Mouse (Mus musculus) kidney, adult 2 months (tissue): ENCODE data around the gene Atp8b5. TPM values are rescaled to one million over a fixed set of nuclear protein-coding genes. Genes with fewer than 3 reads are reported as not detected.

Source experiments
- DNase-seq: peaks from one replicate; pipeline ENCODE4 v3.0.0; 2021
- H3K27ac ChIP-seq: fragments of 200-500 bp; 2 replicates; pipeline ENCODE4 v1.5.1; 2012; ENCODE audit warnings: low read depth, low read length, control low read depth, inconsistent platforms; ENCODE audit not compliant: insufficient read depth
- H3K27me3 ChIP-seq: fragments of 200-500 bp; replicated peaks from 2 replicates; pipeline ENCODE4 v1.6.1; 2012; ENCODE audit warnings: mild to moderate bottlenecking, moderate library complexity, low read length, inconsistent platforms; ENCODE audit not compliant: control insufficient read depth, insufficient read depth
- H3K36me3 ChIP-seq: fragments of 200-500 bp; 2 replicates; pipeline ENCODE4 v1.6.1; 2012; ENCODE audit warnings: mild to moderate bottlenecking, moderate library complexity, low read length, inconsistent platforms; ENCODE audit not compliant: control insufficient read depth, insufficient read depth
- H3K4me1 ChIP-seq: fragments of 200-500 bp; 2 replicates; pipeline ENCODE4 v1.6.1; 2011; ENCODE audit warnings: low read length; ENCODE audit not compliant: control insufficient read depth, insufficient read depth
- H3K4me3 ChIP-seq: fragments of 200-500 bp; 2 replicates; pipeline ENCODE4 v1.5.1; 2011; ENCODE audit warnings: mild to moderate bottlenecking, low read depth, low read length, control low read depth; ENCODE audit not compliant: insufficient read depth
- CTCF ChIP-seq: fragments of 200-500 bp; conservative IDR thresholded peaks from 2 replicates; pipeline ENCODE4 v1.5.1; 2011; ENCODE audit warnings: low read depth, mild to moderate bottlenecking, control low read depth, low read length, moderate library complexity, mixed read lengths; ENCODE audit not compliant: insufficient read depth, insufficient read length
- POLR2A ChIP-seq: fragments of 200-500 bp; IDR thresholded peaks from one replicate; pipeline ENCODE4 v1.6.1; 2011; ENCODE audit warnings: low read depth, low read length, control low read depth
- WGBS: fragments of 180-500 bp; shearing (Covaris S2); methylation state at CpG from one replicate; pipeline ENCODE4 v1.1.7; 2018; 5-methylcytosine and 5-hydroxymethylcytosine counted together
- polyA plus RNA-seq: library from polyadenylated mRNA; depleted of rRNA; stranded (reverse); fragments of >200 nt; gene quantifications from 2 replicates; pipeline ENCODE4 v1.2.3, GENCODE M21; 2012

The Atp8b5 gene
- polyA plus RNA-seq, 1 experiment: 0.38 TPM

- Histone ChIP-seq H3K27ac (peak overlapping the region; percentile 77), H3K27me3 (no peaks in the 10 kb centered on the region), H3K4me3 (no peak overlapping the region), H3K36me3 (no peaks in the 10 kb centered on the region), H3K4me1 (peaks cover 24% of the 10 kb centered on the region; the same call in 1 of the 2 replicates)
- WGBS: 35% methylated on average over 9 of the region's 9 CpGs
- TF ChIP-seq POLR2A (no peak), CTCF (no peak)
- DNase-seq: peak; percentile 46
Measured at GRCm38 (mm10) chr4:43389845-43390440, 123.0 kb downstream of the Atp8b5 start.

GRCm38 (mm10) chr4:43391521-43392050, 124.6 kb downstream of the Atp8b5 start:
- TF ChIP-seq POLR2A (no peak), CTCF (no peak)
- Histone ChIP-seq H3K27me3 (no peaks in the 10 kb centered on the region), H3K36me3 (no peaks in the 10 kb centered on the region), H3K4me1 (peaks cover 27% of the 10 kb centered on the region; the same call in 1 of the 2 replicates), H3K4me3 (no peak overlapping the region), H3K27ac (peak overlapping the region; percentile 12)
- DNase-seq: no peak
- 76% methylated on average over 3 of the region's 3 CpGs for WGBS

DNA sequence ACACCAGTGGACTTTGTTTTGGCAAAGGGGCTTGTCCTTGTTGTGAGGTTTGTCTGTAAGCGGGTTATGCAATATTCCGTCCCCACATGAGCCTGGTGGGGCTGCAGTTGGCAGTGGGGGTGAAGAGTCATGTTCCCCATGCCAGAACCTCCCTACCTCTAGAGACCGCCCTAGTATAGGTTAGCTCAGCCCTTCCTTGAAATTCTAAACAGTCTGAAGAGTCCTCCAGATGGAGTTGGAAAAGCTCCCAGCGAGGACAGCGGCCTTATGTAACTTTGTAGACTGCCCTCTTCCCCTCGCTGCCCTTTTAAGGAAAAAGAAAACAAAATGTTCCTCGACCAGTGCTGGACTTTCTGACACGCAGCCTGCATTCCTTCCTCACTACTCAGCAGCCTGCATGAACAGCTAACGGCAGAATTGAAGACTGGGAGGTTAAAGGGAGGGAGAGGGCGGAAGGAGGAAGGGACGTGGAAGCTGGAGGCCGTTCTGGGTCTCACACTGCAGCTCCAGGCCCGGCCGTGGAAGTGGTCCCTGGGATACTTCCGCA, 127.5 kb downstream of the Atp8b5 start:
- 4% methylated on average over 15 of the region's 15 CpGs for WGBS
- Histone ChIP-seq H3K27me3 (no peaks in the 10 kb centered on the region), H3K27ac (peak overlapping the region; percentile 95), H3K4me3 (peak overlapping the region; percentile 8; the same call in 1 of the 2 replicates), H3K4me1 (peaks cover 39% of the 10 kb centered on the region; the same call in 1 of the 2 replicates), H3K36me3 (no peaks in the 10 kb centered on the region)
- peak; percentile 95 for DNase-seq
- TF ChIP-seq CTCF (0 out of 2 replicates have a peak, but pooled peaks have one; percentile 2), POLR2A (peak; percentile 49)

GRCm38 (mm10) chr4:43395147-43395546, 128.2 kb downstream of the Atp8b5 start:
- peak overlapping the region; percentile 95 for H3K27ac ChIP-seq
- H3K36me3 ChIP-seq: no peaks in the 10 kb centered on the region
- WGBS: 75% methylated on average over 5 of the region's 5 CpGs
- peaks cover 41% of the 10 kb centered on the region for H3K4me1 ChIP-seq
- H3K27me3 ChIP-seq: no peaks in the 10 kb centered on the region
- no peak overlapping the region for H3K4me3 ChIP-seq
- DNase-seq: no peak
- TF ChIP-seq POLR2A (no peak), CTCF (no peak)

- DNase-seq: no peak
- no peaks in the 10 kb centered on the region for H3K36me3 ChIP-seq
- TF ChIP-seq POLR2A (no peak), CTCF (no peak)
- 77% methylated on average over 9 of the region's 9 CpGs for WGBS
- H3K4me1 ChIP-seq: peaks cover 41% of the 10 kb centered on the region
- H3K27me3 ChIP-seq: no peaks in the 10 kb centered on the region
- no peak overlapping the region for H3K4me3 ChIP-seq
- peak overlapping the region; percentile 5 for H3K27ac ChIP-seq
Measured at GRCm38 (mm10) chr4:43395836-43396235, 128.9 kb downstream of the Atp8b5 start.

DNA sequence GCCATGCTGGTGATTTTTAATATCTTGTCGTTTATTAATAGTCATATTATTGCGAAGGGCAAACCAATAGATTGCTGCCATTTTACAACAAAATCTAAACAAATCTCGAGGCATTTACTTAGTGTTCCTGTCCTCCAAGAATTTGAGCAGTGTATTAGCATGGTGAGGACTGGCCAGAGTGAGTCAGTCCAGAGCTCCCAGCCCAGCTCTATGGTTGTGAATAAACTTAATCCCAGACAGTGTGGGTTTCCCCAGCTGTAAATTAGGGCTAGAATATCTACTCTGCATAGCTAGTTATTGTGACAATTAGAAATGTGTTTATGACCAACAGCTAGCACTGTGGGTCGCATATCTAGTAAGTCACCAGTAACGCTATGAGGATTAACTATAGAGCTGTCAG, 129.4 kb downstream of the Atp8b5 start:
- peaks cover 37% of the 10 kb centered on the region for H3K4me1 ChIP-seq
- H3K36me3 ChIP-seq: no peaks in the 10 kb centered on the region
- H3K27me3 ChIP-seq: no peaks in the 10 kb centered on the region
- WGBS: 91% methylated on average over 5 of the region's 5 CpGs
- no peak for DNase-seq
- no peak overlapping the region for H3K27ac ChIP-seq
- no peak overlapping the region for H3K4me3 ChIP-seq
- TF ChIP-seq POLR2A (no peak), CTCF (no peak)

DNA sequence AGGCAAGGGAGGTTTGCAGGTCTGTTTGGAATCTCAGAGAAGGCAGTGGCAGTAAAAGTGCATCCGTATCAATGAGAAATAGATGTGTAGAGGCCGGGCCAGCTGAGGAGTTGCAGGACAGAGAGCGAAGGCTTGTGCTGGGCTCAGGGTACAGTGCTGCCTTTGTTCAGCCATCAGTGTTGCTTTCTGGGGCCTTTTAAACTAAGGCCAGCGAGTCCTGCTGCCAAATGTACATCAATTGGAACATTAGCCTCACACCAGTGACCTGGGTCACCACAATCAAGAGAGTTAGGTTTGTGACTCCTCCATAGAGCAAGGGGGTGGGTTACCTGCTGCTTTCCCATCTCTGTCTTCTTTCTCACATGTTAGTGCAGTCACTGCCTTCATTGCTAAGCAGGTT, 131.1 kb downstream of the Atp8b5 start:
- Histone ChIP-seq H3K27ac (peak overlapping the region; percentile 87; the same call in 1 of the 2 replicates), H3K36me3 (no peaks in the 10 kb centered on the region), H3K4me3 (no peak overlapping the region), H3K27me3 (no peaks in the 10 kb centered on the region), H3K4me1 (peaks cover 40% of the 10 kb centered on the region)
- WGBS: 75% methylated on average over 4 of the region's 4 CpGs
- TF ChIP-seq POLR2A (no peak), CTCF (no peak)
- no peak for DNase-seq
